Mouse (Mus musculus) kidney, adult 2 months (tissue): Measurements from ENCODE around the gene Cldn13. TPM values are rescaled to one million over a fixed set of nuclear protein-coding genes. Genes with fewer than 3 reads are reported as not detected.

Experiments
- DNase-seq: peaks from one replicate; pipeline ENCODE4 v3.0.0; 2021
- H3K27ac ChIP-seq: fragments of 200-500 bp; 2 replicates; pipeline ENCODE4 v1.5.1; 2012; ENCODE audit warnings: low read depth, low read length, control low read depth, inconsistent platforms; ENCODE audit not compliant: insufficient read depth
- H3K27me3 ChIP-seq: fragments of 200-500 bp; replicated peaks from 2 replicates; pipeline ENCODE4 v1.6.1; 2012; ENCODE audit warnings: mild to moderate bottlenecking, moderate library complexity, low read length, inconsistent platforms; ENCODE audit not compliant: control insufficient read depth, insufficient read depth
- H3K36me3 ChIP-seq: fragments of 200-500 bp; 2 replicates; pipeline ENCODE4 v1.6.1; 2012; ENCODE audit warnings: mild to moderate bottlenecking, moderate library complexity, low read length, inconsistent platforms; ENCODE audit not compliant: control insufficient read depth, insufficient read depth
- H3K4me1 ChIP-seq: fragments of 200-500 bp; 2 replicates; pipeline ENCODE4 v1.6.1; 2011; ENCODE audit warnings: low read length; ENCODE audit not compliant: control insufficient read depth, insufficient read depth
- H3K4me3 ChIP-seq: fragments of 200-500 bp; 2 replicates; pipeline ENCODE4 v1.5.1; 2011; ENCODE audit warnings: mild to moderate bottlenecking, low read depth, low read length, control low read depth; ENCODE audit not compliant: insufficient read depth
- CTCF ChIP-seq: fragments of 200-500 bp; conservative IDR thresholded peaks from 2 replicates; pipeline ENCODE4 v1.5.1; 2011; ENCODE audit warnings: low read depth, mild to moderate bottlenecking, control low read depth, low read length, moderate library complexity, mixed read lengths; ENCODE audit not compliant: insufficient read depth, insufficient read length
- POLR2A ChIP-seq: fragments of 200-500 bp; IDR thresholded peaks from one replicate; pipeline ENCODE4 v1.6.1; 2011; ENCODE audit warnings: low read depth, low read length, control low read depth
- WGBS: fragments of 180-500 bp; shearing (Covaris S2); methylation state at CpG from one replicate; pipeline ENCODE4 v1.1.7; 2018; 5-methylcytosine and 5-hydroxymethylcytosine counted together
- polyA plus RNA-seq: library from polyadenylated mRNA; depleted of rRNA; stranded (reverse); fragments of >200 nt; gene quantifications from 2 replicates; pipeline ENCODE4 v1.2.3, GENCODE M21; 2012; rRNA removed

Cldn13 gene
- polyA plus RNA-seq, 1 experiment: not detected

DNA sequence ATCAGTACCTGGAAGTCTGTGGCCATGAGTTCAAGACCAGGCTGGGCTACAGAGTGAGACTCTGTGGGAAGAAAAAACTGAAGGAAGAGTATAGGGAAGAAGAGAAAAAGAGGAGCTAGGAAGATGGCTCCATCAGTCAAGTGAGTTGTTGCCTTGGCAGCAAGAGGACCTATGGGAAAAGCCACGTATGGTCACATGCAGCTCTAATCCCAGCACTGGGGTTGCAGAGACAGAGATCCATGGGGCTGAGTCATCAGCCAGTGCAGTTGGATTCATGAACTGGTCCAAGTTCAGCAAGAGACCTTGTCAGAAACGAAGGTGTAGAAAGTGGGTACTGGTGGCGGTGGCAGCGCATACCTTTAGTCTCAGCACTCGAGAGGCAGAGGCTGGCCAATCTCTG lies 40.1 kb downstream of the Cldn13 start:
- TF ChIP-seq CTCF: no peak
- TF ChIP-seq POLR2A: no peak
- no peaks in the 10 kb centered on the region for H3K36me3 ChIP-seq
- no peak for DNase-seq
- no peak overlapping the region for H3K27ac ChIP-seq
- H3K27me3 ChIP-seq: no peaks in the 10 kb centered on the region
- no peak overlapping the region for H3K4me3 ChIP-seq
- 97% methylated on average over 5 of the region's 5 CpGs for WGBS
- no peaks in the 10 kb centered on the region for H3K4me1 ChIP-seq

DNA sequence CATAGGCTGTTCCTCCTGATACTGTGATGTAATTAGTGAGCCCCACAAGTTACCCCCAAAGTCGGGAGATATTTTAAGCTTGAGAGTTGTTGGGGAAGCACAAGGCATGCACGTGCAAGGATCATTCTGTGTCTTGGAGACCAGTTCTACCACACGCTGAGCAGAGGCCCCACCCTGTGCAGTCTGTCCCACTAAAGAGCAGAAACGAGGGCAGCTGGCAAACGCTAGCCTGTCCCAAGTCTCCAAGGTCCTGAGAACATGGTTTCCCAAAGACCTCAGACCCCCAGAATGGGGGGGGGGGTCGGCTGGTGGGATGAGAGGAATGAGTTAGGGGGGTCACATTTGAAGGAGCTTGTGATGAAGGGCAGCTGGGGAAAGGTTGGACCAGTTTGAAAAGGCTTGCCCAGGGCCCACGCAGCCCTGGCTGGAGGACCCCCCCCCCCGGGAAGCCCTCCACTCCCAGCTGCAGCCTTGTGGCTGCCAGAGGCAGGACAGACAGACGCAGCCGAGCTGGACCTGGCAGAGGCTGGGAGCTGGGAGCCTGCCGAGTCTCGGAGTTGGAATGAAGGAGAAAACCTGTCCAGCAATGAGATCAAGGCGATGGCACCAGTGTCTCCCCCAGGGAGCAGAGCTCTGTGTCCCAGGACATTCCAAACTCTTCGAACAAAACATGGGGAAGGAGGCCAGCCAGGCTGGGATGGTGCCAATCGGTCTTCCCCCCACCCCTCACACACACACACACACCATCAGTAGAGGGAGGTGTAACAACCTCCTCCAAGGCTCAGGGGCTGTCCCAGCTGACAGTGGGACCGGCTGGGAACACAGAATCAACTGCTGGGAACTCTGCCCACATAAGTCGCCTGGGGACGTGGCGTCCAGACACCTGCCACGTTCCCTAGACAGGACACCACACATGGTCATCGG lies 41.1 kb downstream of the Cldn13 start:
- Histone ChIP-seq H3K36me3 (no peaks in the 10 kb centered on the region), H3K4me3 (no peak overlapping the region), H3K27ac (no peak overlapping the region), H3K4me1 (no peaks in the 10 kb centered on the region), H3K27me3 (no peaks in the 10 kb centered on the region)
- 71% methylated on average over 21 of the region's 21 CpGs for WGBS
- DNase-seq: no peak
- no peak for TF ChIP-seq CTCF
- TF ChIP-seq POLR2A: no peak

DNA sequence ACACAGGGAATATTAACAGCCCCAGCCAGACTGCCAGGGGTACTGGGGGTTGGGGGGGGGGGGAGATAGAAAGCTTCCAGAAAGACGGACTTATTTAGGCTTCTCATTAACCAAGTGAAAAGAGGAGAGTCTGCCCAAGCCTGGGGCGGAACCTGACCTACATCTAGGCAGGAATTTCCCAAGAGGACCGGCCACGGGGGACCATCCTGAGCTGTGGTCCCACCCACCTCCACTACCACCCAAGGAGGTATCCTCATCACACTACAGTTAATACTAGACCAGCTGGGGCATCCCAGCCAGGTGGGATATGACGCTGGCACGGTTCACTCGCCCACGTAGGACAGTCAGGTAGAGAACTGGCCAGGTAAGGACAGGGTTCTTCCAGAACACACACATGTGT lies 42.3 kb downstream of the Cldn13 start:
- no peak for DNase-seq
- no peak overlapping the region for H3K27ac ChIP-seq
- TF ChIP-seq CTCF (no peak), POLR2A (no peak)

DNA sequence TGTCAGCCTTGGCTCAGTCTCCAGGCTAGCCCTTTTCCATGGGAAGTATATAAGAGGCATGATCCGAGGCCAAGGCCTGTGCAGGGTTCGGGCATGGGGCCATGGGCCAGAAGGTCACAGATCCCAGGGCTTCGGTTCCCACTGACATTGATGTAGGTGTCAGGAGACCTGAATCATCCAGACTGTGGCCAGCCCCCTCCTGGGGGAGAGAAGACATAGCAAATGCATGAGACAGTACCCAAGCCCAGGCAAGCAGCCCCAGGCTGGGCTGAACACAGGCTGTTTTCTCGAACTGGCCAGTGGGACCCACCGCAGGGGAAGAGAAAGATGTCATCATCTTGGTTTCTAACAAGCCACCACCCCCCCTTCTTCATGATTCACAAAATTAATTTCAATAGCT lies 42.7 kb downstream of the Cldn13 start:
- H3K4me3 ChIP-seq: no peak overlapping the region
- no peak for DNase-seq
- no peaks in the 10 kb centered on the region for H3K4me1 ChIP-seq
- no peaks in the 10 kb centered on the region for H3K36me3 ChIP-seq
- TF ChIP-seq POLR2A (no peak), CTCF (no peak)
- WGBS: 61% methylated on average over 5 of the region's 5 CpGs
- H3K27ac ChIP-seq: no peak overlapping the region
- H3K27me3 ChIP-seq: no peaks in the 10 kb centered on the region

More for the DNA sequence above, 42.3 kb downstream of the Cldn13 start:
- H3K4me3 ChIP-seq: no peak overlapping the region
- H3K36me3 ChIP-seq: no peaks in the 10 kb centered on the region
- H3K4me1 ChIP-seq: no peaks in the 10 kb centered on the region
- WGBS: 59% methylated on average over 8 of the region's 8 CpGs
- no peaks in the 10 kb centered on the region for H3K27me3 ChIP-seq

DNA sequence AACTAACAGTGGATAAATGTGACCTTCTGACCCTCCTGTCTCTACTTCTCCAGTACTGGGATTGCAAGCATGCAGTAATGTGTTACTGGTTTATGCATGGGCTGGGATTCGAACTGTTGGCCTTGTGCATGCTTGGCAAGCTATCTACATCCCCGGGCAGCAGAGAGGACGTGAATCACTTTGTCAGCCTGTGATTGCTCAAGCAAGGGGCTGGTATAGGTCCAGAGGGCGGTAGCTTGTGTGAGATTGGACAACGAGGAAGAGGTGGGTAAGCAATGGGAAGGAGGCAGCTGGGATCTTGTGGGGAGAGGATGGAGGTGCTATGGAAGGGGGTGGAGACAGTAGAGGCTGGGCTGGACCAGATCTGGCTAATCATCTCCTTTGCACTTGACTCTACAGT lies 46.8 kb downstream of the Cldn13 start:
- H3K4me3 ChIP-seq: no peak overlapping the region
- H3K4me1 ChIP-seq: no peaks in the 10 kb centered on the region
- no peaks in the 10 kb centered on the region for H3K27me3 ChIP-seq
- 51% methylated on average over 5 of the region's 5 CpGs for WGBS
- no peak overlapping the region for H3K27ac ChIP-seq
- H3K36me3 ChIP-seq: no peaks in the 10 kb centered on the region
- TF ChIP-seq POLR2A (no peak), CTCF (no peak)
- DNase-seq: no peak

DNA sequence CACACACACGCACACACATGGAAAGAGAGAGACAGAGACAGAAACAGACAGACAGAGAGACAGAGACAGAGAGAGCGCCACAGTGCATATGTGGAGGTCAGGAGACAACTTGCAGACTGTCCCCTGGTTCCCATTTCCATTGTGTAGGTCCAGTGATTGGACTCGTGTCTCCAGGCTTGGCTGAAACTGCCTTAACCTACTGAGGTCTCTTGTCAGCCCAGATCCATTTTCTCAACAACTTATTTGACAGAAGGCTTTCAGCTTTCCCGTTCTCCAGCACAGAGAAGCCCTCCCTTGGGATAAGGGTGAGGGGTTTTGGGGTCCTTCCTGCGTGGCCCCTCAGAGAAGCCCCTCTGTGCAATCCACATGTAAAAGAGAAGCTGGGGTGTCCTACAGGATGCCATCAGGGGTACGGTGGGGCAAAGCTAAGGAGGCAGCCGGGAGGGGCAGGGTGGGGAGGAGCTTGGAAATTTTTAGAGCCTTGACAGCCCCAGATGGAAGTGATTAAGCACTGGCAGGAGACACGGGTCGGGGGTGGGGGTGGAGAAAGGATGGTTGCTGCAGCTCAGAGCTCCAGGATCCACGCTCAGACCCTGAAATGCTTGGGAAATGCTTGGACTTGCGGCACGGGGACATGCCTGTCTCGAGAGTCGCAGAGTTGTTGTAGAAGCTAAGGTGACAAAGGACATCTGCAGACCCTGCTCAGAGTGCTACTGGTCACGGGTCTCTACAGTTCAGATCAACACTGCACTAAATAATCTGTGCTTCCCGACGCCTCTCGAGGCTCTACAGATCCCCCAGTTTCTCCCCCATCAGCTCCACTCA lies 47.8 kb downstream of the Cldn13 start:
- Histone ChIP-seq H3K36me3 (no peaks in the 10 kb centered on the region), H3K27ac (no peak overlapping the region), H3K4me1 (no peaks in the 10 kb centered on the region), H3K27me3 (no peaks in the 10 kb centered on the region), H3K4me3 (no peak overlapping the region)
- no peak for TF ChIP-seq POLR2A
- no peak for TF ChIP-seq CTCF
- no peak for DNase-seq
- WGBS: 33% methylated on average over 18 of the region's 18 CpGs

DNA sequence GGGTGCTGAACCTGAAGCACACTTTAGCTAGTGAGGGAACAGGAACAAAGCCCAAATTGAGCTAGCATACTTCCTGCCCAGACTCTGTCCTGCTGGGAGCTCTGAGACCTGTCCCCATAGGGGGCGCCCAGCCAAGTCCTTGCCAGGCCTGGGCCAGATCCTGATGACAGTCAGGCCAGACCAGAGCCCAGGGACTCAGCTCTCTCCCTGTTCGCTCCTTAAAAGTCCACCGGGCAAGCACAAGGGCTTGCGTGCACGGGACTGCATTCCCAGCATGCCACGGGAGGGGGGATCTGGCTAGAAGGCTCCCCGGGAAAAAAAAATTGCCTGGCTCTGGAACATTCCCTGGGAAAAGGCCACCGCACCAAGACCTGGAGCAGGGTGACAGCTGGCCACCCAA lies 50.2 kb downstream of the Cldn13 start:
- TF ChIP-seq CTCF: no peak
- TF ChIP-seq POLR2A: no peak
- no peaks in the 10 kb centered on the region for H3K36me3 ChIP-seq
- WGBS: 62% methylated on average over 8 of the region's 8 CpGs
- H3K27me3 ChIP-seq: no peaks in the 10 kb centered on the region
- H3K4me3 ChIP-seq: no peak overlapping the region
- H3K4me1 ChIP-seq: no peaks in the 10 kb centered on the region
- DNase-seq: peak; percentile 51
- no peak overlapping the region for H3K27ac ChIP-seq

Other genes starting within 250 kb of the Cldn13 start
- gene Limk1, start 226.9 kb downstream of the Cldn13 start, polyA plus RNA-seq: 7.3 and 7.9 TPM in 2 replicates
- 23.6 and 30.8 TPM in 2 replicates for gene Eln, start 168.2 kb downstream of the Cldn13 start, polyA plus RNA-seq
- 0.09 TPM in 1 of 2 replicates, not detected in the other for gene Tmem270, start 8.8 kb downstream of the Cldn13 start, polyA plus RNA-seq
- 33.7 and 38.0 TPM in 2 replicates for gene Mettl27, start 16.8 kb upstream of the Cldn13 start, polyA plus RNA-seq
- 37.5 and 44.1 TPM in 2 replicates for gene Cldn4, start 31.4 kb upstream of the Cldn13 start, polyA plus RNA-seq
- gene Cldn3, start 70.7 kb upstream of the Cldn13 start, polyA plus RNA-seq: 26.7 and 36.7 TPM in 2 replicates
- gene Abhd11, start 93.6 kb upstream of the Cldn13 start, polyA plus RNA-seq: 111 and 121 TPM in 2 replicates
- gene Stx1a, start 108.0 kb upstream of the Cldn13 start, polyA plus RNA-seq: 3.9 and 4.1 TPM in 2 replicates
- gene Dnajc30, start 148.7 kb upstream of the Cldn13 start, polyA plus RNA-seq: 47.3 and 63.3 TPM in 2 replicates
- gene Bud23, start 149.4 kb upstream of the Cldn13 start, polyA plus RNA-seq: 50.4 and 50.7 TPM in 2 replicates
- gene Vps37d, start 162.7 kb upstream of the Cldn13 start, polyA plus RNA-seq: 7.3 and 8.7 TPM in 2 replicates
- gene Mlxipl, start 174.4 kb upstream of the Cldn13 start, polyA plus RNA-seq: 144 and 170 TPM in 2 replicates
- gene Tbl2, start 234.1 kb upstream of the Cldn13 start, polyA plus RNA-seq: 10.1 and 10.2 TPM in 2 replicates